ENCODE assay signal across 8 mouse cellular contexts in the genomic region with DNA sequence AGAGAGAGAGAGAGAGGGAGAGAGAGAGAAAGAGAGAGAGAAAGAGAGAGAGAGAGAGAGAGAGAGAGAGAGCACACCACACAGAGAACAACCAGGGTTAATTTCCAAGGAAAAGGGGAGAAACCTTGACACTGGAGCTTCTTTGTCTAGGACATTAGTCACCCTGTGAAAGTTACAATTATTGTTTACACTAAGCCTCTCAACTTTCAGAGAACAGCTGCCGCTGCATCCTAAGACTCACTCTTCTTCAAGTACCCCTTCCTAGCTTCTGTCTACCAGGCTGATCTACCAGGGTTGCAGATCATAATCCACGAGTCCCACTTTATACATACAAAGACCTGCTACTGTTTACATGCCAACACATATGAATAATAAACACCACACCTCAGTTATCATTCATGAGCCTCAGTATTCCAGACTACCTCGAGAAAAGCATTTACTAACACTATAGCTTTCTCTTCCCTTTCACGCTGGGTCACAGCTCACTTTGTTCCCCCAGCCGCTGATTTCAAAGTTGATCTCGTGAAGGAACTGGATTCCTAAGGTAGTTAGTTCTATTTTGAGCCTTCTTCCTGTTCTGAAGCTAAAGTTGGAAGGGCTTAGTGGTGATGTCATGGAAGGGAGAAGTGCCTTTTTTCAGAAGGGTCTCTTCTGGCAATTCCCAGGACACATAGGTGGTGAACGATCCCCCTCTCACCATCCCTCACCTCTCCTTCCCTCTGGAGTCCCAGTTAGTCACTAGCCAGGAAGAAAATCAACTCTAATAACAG.
DNase-seq lines count a peak whose midpoint lies in the region; ATAC-seq and TF ChIP-seq lines count a peak whose summit lies in the region.

No protein-coding gene starts in this region.

- H3K79me2 ChIP-seq in liver, adult 2 months (ENCODE audit: control insufficient read depth, insufficient read depth, low read length) = peaks cover 11% of the 10 kb centered on the region; the same call in 1 of the 2 replicates

- no peaks in the 10 kb centered on the region for H3K9me3 ChIP-seq in forebrain, postnatal 0 days (ENCODE audit: low read length)
- H3K9me3 ChIP-seq in limb, embryonic 15.5 days = no peaks in the 10 kb centered on the region

- TF ChIP-seq CTCF in liver, adult 2 months (IDR thresholded peaks at IDR 0.05; ENCODE audit: low read depth, low read length) = no peak
- TF ChIP-seq CTCF in forebrain, postnatal 0 days (IDR thresholded peaks at IDR 0.05; ENCODE audit: low read depth) = no peak

- no peak for TF ChIP-seq POLR2A in liver, adult 2 months (IDR thresholded peaks at IDR 0.05; ENCODE audit: extremely low read depth, insufficient read depth, low read length)

- peak overlapping the region; percentile 97 for H3K4me3 ChIP-seq in liver, adult 2 months (ENCODE audit: insufficient read depth, low read depth, low read length)
- H3K4me3 ChIP-seq in forebrain, postnatal 0 days (ENCODE audit: low read depth, low read length) = peak overlapping the region; percentile 94
- peak overlapping the region; percentile 85 for H3K4me3 ChIP-seq in limb, embryonic 15.5 days

- peak overlapping the region; percentile 100 for H3K27ac ChIP-seq in liver, adult 2 months (replicated peaks; ENCODE audit: insufficient read depth, low read depth, low read length)
- no peak overlapping the region for H3K27ac ChIP-seq in forebrain, postnatal 0 days (ENCODE audit: low read depth, low read length)
- H3K27ac ChIP-seq in limb, embryonic 15.5 days = peak overlapping the region; percentile 48; the same call in 1 of the 2 replicates

- H3K4me2 ChIP-seq in forebrain, postnatal 0 days (ENCODE audit: low read depth) = peak overlapping the region; percentile 89
- peak overlapping the region; percentile 86 for H3K4me2 ChIP-seq in limb, embryonic 15.5 days

- peak; percentile 47 for DNase-seq in liver, adult 2 months (ENCODE audit: extremely low read depth, low read depth, low spot score)
- no peak for DNase-seq in liver
- no peak for DNase-seq in forebrain, postnatal 0 days
- peak; percentile 9 for DNase-seq in splenic B cell, adult 2 months (ENCODE audit: low read depth, low spot score)
- no peak for DNase-seq in spleen, adult 18-20 months
- DNase-seq in Muller cell, postnatal 12 days (ENCODE audit: inconsistent ontology term) = no peak
- no peak for DNase-seq in cerebellum, adult 8-10 months

- H3K27me3 ChIP-seq in liver, adult 2 months (ENCODE audit: control insufficient read depth, insufficient read depth, low read length) = no peaks in the 10 kb centered on the region
- no peaks in the 10 kb centered on the region for H3K27me3 ChIP-seq in forebrain, postnatal 0 days (ENCODE audit: insufficient read depth, low read length)
- no peaks in the 10 kb centered on the region for H3K27me3 ChIP-seq in limb, embryonic 15.5 days
- H3K27me3 ChIP-seq in splenic B cell, adult 2 months (ENCODE audit: control insufficient read depth, insufficient read depth, low read length, poor library complexity, severe bottlenecking) = no peaks in the 10 kb centered on the region

- peak overlapping the region; percentile 99 for H3K9ac ChIP-seq in liver, adult 2 months (ENCODE audit: low read depth, low read length)
- H3K9ac ChIP-seq in forebrain, postnatal 0 days = peak overlapping the region; percentile 95; the same call in 1 of the 2 replicates
- H3K9ac ChIP-seq in limb, embryonic 15.5 days = no peak overlapping the region

- peaks cover 24% of the 10 kb centered on the region for H3K4me1 ChIP-seq in liver, adult 2 months (ENCODE audit: control insufficient read depth, insufficient read depth, low read length)
- H3K4me1 ChIP-seq in forebrain, postnatal 0 days (ENCODE audit: insufficient read depth) = peaks cover 15% of the 10 kb centered on the region; the same call in 1 of the 2 replicates
- peaks cover 23% of the 10 kb centered on the region for H3K4me1 ChIP-seq in limb, embryonic 15.5 days

- H3K36me3 ChIP-seq in liver, adult 2 months (ENCODE audit: control insufficient read depth, insufficient read depth, low read length) = peaks cover 7% of the 10 kb centered on the region
- no peaks in the 10 kb centered on the region for H3K36me3 ChIP-seq in forebrain, postnatal 0 days (ENCODE audit: insufficient read depth)
- no peaks in the 10 kb centered on the region for H3K36me3 ChIP-seq in limb, embryonic 15.5 days
- H3K36me3 ChIP-seq in splenic B cell, adult 2 months (ENCODE audit: control insufficient read depth, insufficient read depth, low read length, poor library complexity, severe bottlenecking) = no peaks in the 10 kb centered on the region

- ATAC-seq in forebrain, postnatal 0 days = no peak
- no peak for ATAC-seq in limb, embryonic 15.5 days (ENCODE audit: insufficient number of reproducible peaks, low FRiP score, low TSS enrichment, low read depth)

- WGBS in liver, adult 2 months = 10% methylated on average over 7 of the region's 7 CpGs
- WGBS in forebrain, postnatal 0 days = 24% methylated on average over 7 of the region's 7 CpGs
- WGBS in limb, embryonic 15.5 days = 43% methylated on average over 7 of the region's 7 CpGs

Comparison
In these comparisons a context has a peak if more than half of its experiments do, and no peak if none do; other contexts are left out.
1. DNase-seq: peak in liver, adult 2 months (single experiment) and splenic B cell, adult 2 months (single experiment); none in liver (single experiment), forebrain, postnatal 0 days (single experiment), spleen, adult 18-20 months (0 of 2), Muller cell, postnatal 12 days (single experiment) and cerebellum, adult 8-10 months (single experiment).
2. Peak in every context shown above with its lines, with median percentiles within 50 percentile points of each other: H3K4me3 ChIP-seq.